In the genomic region with DNA sequence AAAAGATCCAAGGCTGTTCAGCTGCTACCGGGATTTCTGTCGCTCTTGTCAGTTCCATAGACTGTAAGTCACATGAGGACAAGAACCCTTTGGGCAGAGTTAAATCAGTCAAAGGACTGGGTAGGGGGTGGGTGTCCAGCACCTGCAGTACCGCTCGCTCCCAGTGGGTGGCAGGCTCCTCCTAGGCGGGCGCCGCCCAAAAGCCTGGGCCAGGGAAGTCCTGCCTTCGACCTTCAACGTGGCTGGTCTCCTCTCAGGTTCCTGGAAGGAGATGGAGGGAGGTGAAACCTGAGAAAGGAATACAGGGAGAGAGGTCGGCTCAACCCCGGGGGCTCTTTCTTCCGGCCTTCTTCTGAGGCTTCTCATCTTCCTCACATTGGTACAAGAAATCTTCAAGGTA, we compare ENCODE assay signal across 8 mouse cellular contexts. TPM values are rescaled to one million over a fixed set of nuclear protein-coding genes. Genes with fewer than 3 reads are reported as not detected.
DNase-seq lines count a peak whose midpoint lies in the region; ATAC-seq lines count a peak whose summit lies in the region.

No protein-coding gene starts in this region.

- 5% methylated on average over 12 of the region's 12 CpGs for WGBS in midbrain, embryonic 11.5 days
- WGBS in midbrain, embryonic 15.5 days: 5% methylated on average over 12 of the region's 12 CpGs
- WGBS in limb, embryonic 11.5 days: 6% methylated on average over 12 of the region's 12 CpGs

- no peak overlapping the region for H3K4me2 ChIP-seq in midbrain, embryonic 11.5 days
- H3K4me2 ChIP-seq in midbrain, embryonic 15.5 days: no peak overlapping the region
- H3K4me2 ChIP-seq in limb, embryonic 11.5 days (ENCODE audit: low read depth, severe bottlenecking): no peak overlapping the region

- H3K9me3 ChIP-seq in midbrain, embryonic 11.5 days (ENCODE audit: control insufficient read depth, low read length): no peaks in the 10 kb centered on the region
- no peaks in the 10 kb centered on the region for H3K9me3 ChIP-seq in midbrain, embryonic 15.5 days
- H3K9me3 ChIP-seq in limb, embryonic 11.5 days (ENCODE audit: control insufficient read depth, low read length): no peaks in the 10 kb centered on the region

- peak; percentile 99 for DNase-seq in midbrain, embryonic 11.5 days (ENCODE audit: low spot score, missing footprints)
- peak; percentile 94 for DNase-seq in embryo, embryonic 9.5 days (ENCODE audit: extremely low spot score)
- DNase-seq in gastrocnemius, postnatal 4 days (ENCODE audit: low spot score in 2 of 2): peak; percentile 85 to 86
- DNase-seq in kidney, adult 11 months: peak; percentile 76
- peak; percentile 96 for DNase-seq in limb, embryonic 11.5 days (ENCODE audit: low spot score)
- peak; percentile 42 to 74 for DNase-seq in monocyte, adult 2 months (ENCODE audit: low read depth in 1 of 2, low spot score in 2 of 2)
- peak; percentile 60 to 63 for DNase-seq in spleen, postnatal 36 days (ENCODE audit: low spot score in 2 of 2)

- H3K4me1 ChIP-seq in midbrain, embryonic 11.5 days (ENCODE audit: control insufficient read depth, insufficient read depth, low read length): peaks cover 6% of the 10 kb centered on the region
- no peaks in the 10 kb centered on the region for H3K4me1 ChIP-seq in midbrain, embryonic 15.5 days
- no peaks in the 10 kb centered on the region for H3K4me1 ChIP-seq in limb, embryonic 11.5 days (ENCODE audit: control insufficient read depth, insufficient read depth, low read length)

- H3K27ac ChIP-seq in midbrain, embryonic 11.5 days (ENCODE audit: low read depth, low read length): no peak overlapping the region
- H3K27ac ChIP-seq in midbrain, embryonic 15.5 days: no peak overlapping the region
- H3K27ac ChIP-seq in limb, embryonic 11.5 days (replicated peaks; ENCODE audit: low read depth, low read length): no peak overlapping the region

- H3K9ac ChIP-seq in midbrain, embryonic 11.5 days (ENCODE audit: low read length): no peak overlapping the region
- no peak overlapping the region for H3K9ac ChIP-seq in midbrain, embryonic 15.5 days
- no peak overlapping the region for H3K9ac ChIP-seq in limb, embryonic 11.5 days (ENCODE audit: low read length)

- H3K36me3 ChIP-seq in midbrain, embryonic 11.5 days (ENCODE audit: control insufficient read depth, insufficient read depth, low read length): no peaks in the 10 kb centered on the region
- no peaks in the 10 kb centered on the region for H3K36me3 ChIP-seq in midbrain, embryonic 15.5 days (replicated peaks)
- H3K36me3 ChIP-seq in limb, embryonic 11.5 days (ENCODE audit: control insufficient read depth, insufficient read depth, low read length): no peaks in the 10 kb centered on the region

- peak; percentile 70 for ATAC-seq in midbrain, embryonic 11.5 days (ENCODE audit: low FRiP score)
- ATAC-seq in midbrain, embryonic 15.5 days (replicated peaks): no peak
- peak; percentile 72; the same call in 1 of the 2 replicates for ATAC-seq in limb, embryonic 11.5 days (ENCODE audit: insufficient number of reproducible peaks, low FRiP score, low TSS enrichment, low read depth)

- no peak overlapping the region for H3K4me3 ChIP-seq in midbrain, embryonic 11.5 days (ENCODE audit: low read depth, low read length)
- no peak overlapping the region for H3K4me3 ChIP-seq in midbrain, embryonic 15.5 days
- H3K4me3 ChIP-seq in limb, embryonic 11.5 days (ENCODE audit: low read depth, low read length): no peak overlapping the region

- H3K27me3 ChIP-seq in midbrain, embryonic 11.5 days (ENCODE audit: control insufficient read depth, insufficient read depth, low read length): no peaks in the 10 kb centered on the region
- H3K27me3 ChIP-seq in midbrain, embryonic 15.5 days (replicated peaks): no peaks in the 10 kb centered on the region
- no peaks in the 10 kb centered on the region for H3K27me3 ChIP-seq in limb, embryonic 11.5 days (ENCODE audit: control insufficient read depth, insufficient read depth, low read length)

RNA-seq across cellular contexts. Expression of gene Cox6a1, which starts 10.1 kb away (rescaled TPM):
- polyA plus RNA-seq in midbrain, embryonic 11.5 days (2014; fragmentation: Nextera tagmentation; extraction: Ambion mirVana): 745 and 840 TPM in 2 replicates
- 1,062 and 1,092 TPM in 2 replicates for polyA plus RNA-seq in midbrain, embryonic 15.5 days (2015; fragmentation: Nextera tagmentation; extraction: Ambion mirVana)
- 100 to 1,000 TPM; 236 to 243 TPM for total RNA-seq in gastrocnemius, postnatal 4 days (2021)
- 712 and 734 TPM in 2 replicates for polyA plus RNA-seq in limb, embryonic 11.5 days (2014; fragmentation: Nextera tagmentation; extraction: Ambion mirVana)

RNA-seq across cellular contexts. Expression of gene Triap1, which starts 17.8 kb away (rescaled TPM):
- polyA plus RNA-seq in midbrain, embryonic 11.5 days (2014; fragmentation: Nextera tagmentation; extraction: Ambion mirVana): 57.7 and 64.7 TPM in 2 replicates
- polyA plus RNA-seq in midbrain, embryonic 15.5 days (2015; fragmentation: Nextera tagmentation; extraction: Ambion mirVana): 49.3 and 49.6 TPM in 2 replicates
- total RNA-seq in gastrocnemius, postnatal 4 days (2021): 10 to 100 TPM; 19.7 to 22.8 TPM
- 59.8 and 64.4 TPM in 2 replicates for polyA plus RNA-seq in limb, embryonic 11.5 days (2014; fragmentation: Nextera tagmentation; extraction: Ambion mirVana)

RNA-seq across cellular contexts. Expression of gene Gatc, which starts 17.9 kb away (rescaled TPM):
- polyA plus RNA-seq in midbrain, embryonic 11.5 days (2014; fragmentation: Nextera tagmentation; extraction: Ambion mirVana): 43.5 and 46.8 TPM in 2 replicates
- 35.6 and 39.4 TPM in 2 replicates for polyA plus RNA-seq in midbrain, embryonic 15.5 days (2015; fragmentation: Nextera tagmentation; extraction: Ambion mirVana)
- total RNA-seq in gastrocnemius, postnatal 4 days (2021): 10 to 100 TPM; 19.5 to 21.6 TPM
- 42.5 and 46.7 TPM in 2 replicates for polyA plus RNA-seq in limb, embryonic 11.5 days (2014; fragmentation: Nextera tagmentation; extraction: Ambion mirVana)

RNA-seq across cellular contexts. Expression of gene Srsf9, which starts 31.9 kb away (rescaled TPM):
- polyA plus RNA-seq in midbrain, embryonic 11.5 days (2014; fragmentation: Nextera tagmentation; extraction: Ambion mirVana): 362 and 376 TPM in 2 replicates
- polyA plus RNA-seq in midbrain, embryonic 15.5 days (2015; fragmentation: Nextera tagmentation; extraction: Ambion mirVana): 142 and 146 TPM in 2 replicates
- total RNA-seq in gastrocnemius, postnatal 4 days (2021): 10 to 100 TPM; 38.2 to 42.8 TPM
- 417 and 433 TPM in 2 replicates for polyA plus RNA-seq in limb, embryonic 11.5 days (2014; fragmentation: Nextera tagmentation; extraction: Ambion mirVana)

RNA-seq across cellular contexts. Expression of gene Dynll1, which starts 58.1 kb away (rescaled TPM):
- 1,577 and 1,606 TPM in 2 replicates for polyA plus RNA-seq in midbrain, embryonic 11.5 days (2014; fragmentation: Nextera tagmentation; extraction: Ambion mirVana)
- 1,095 and 1,182 TPM in 2 replicates for polyA plus RNA-seq in midbrain, embryonic 15.5 days (2015; fragmentation: Nextera tagmentation; extraction: Ambion mirVana)
- 100 to 1,000 TPM; 314 to 330 TPM for total RNA-seq in gastrocnemius, postnatal 4 days (2021)
- polyA plus RNA-seq in limb, embryonic 11.5 days (2014; fragmentation: Nextera tagmentation; extraction: Ambion mirVana): 1,968 and 2,035 TPM in 2 replicates
